Mouse (Mus musculus): ENCODE measurements around the gene Rps15. TPM values are rescaled to one million over a fixed set of nuclear protein-coding genes. Genes with fewer than 3 reads are reported as not detected.

Gene Rps15
- total RNA-seq, 1 experiment from 2014 or later: 1,145 TPM

DNA sequence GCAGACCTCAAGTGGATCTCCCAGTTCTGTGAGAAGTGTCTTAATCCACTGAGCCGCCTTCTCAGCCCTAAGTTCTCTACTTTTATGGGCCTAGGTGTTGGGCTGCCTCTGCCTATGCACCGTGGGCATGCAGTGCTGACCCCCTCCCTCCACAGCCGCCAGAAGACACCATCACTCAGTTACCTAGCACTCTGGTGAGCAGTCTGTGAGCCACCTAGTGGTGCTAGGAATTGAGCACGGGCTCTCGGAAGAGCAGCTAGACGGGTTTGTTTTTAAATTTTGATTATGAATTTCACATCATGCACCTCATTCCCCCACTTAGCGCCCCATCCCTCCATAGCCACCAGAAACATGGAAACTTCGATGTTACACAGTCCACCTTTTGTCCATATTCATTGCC, 3.6 kb upstream of the Rps15 start:
- DNase-seq: no peak

DNA sequence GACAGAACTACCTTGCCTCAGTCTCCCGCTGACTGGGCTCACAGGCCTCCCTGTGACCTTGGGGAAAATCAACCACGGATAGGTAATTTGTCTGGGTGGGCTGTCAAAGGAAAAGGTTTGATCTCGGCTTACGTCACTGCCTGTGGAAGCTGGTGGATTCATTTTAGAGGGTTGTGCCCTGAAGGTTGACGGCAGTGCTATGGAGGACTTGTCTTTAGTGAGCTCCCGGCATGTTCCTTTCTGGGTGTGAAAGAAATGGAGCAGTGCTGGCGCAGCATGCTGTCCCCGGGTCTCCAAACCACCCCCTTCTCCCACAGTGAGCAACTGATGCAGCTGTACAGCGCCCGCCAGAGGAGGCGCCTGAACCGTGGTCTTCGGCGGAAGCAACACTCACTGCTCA, 1.1 kb downstream of the Rps15 start:
- no peak for DNase-seq

DNA sequence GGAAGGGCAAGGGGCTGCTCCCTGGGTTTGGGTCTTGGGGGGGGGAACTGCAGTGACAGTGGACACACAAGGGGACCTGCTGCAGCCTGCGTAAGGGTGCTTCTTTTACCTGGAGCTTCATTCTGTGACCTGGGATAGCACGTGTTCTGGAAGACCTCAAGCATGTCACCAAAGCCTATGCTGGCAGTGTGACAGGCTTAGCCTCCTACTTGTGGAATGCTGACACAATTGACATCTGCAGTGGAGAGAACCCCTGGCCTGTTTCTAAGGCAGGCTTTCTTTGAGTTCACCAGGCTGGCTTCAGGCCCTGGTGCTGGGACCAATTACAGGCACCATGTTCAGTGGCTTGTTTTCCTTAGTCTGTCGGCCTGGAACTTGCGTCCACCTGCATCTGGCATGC, 2.1 kb downstream of the Rps15 start:
- no peak for DNase-seq

DNA sequence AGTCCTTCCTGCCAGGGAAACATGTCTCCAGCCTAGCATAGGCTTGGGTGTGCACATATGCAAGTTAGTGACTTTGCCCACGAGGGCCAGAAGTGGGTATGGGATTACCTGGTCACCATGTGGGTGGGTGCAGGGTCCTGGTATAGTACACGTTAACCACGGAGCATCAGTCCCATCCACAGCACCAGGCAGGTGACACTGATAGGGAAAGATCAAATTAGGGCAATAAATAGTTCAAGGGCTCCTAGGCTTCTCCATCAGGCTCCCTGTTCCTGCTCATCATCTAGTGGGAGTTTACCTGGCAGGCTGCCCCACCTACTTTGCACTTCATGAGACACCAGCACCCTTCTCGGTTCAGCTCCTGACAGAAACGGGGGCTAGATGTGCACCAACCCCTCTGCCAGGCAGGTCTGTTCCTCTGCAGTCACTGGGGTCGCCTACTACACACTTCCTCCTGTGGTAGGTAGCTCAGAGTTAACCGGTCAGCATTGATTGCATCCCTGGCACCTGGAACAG, 2.6 kb downstream of the Rps15 start:
- no peak for DNase-seq

DNA sequence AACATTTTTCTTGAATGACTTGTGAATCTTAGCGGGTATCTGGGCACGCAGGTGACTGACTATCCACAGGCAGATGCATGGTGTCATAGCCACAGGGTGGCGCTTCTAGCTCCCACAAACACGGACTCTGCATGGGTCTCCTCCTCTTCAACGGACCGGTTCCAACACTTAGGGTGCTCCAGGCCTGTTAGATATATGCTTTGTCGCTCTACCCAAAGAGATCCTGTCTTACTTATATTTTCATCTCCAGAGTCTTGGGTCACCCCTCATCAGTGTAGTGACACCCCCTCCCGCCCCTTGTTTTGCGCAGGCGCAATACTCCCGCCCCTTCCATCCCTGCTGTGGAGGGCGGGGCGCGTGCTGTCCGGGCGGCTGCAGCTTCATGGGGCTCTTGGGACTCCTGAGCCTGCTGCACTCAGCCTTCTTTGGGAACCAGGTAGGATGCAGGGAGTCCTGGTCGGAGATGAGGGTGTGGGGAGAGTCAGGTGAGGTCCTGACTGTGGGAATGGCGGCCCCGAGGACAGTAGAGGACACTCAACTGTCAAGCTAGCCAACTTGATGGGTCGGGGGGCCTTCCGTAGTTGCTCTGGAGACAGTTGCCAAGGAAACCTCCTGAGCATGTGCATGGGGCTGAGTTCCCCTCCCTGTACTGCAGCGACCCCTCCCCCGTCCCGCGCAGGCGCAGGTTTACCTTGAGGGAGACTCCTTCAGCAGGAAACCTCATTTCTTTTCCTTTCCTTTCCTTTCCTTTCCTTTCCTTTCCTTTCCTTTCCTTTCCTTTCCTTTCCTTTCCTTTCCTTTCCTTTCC, 3.6 kb downstream of the Rps15 start, which contains the start of gene Apc2:
Gene Apc2 (plus strand): TSS at position 360 of the 808 bp plus-strand sequence.
- peak; percentile 75 for DNase-seq

DNA sequence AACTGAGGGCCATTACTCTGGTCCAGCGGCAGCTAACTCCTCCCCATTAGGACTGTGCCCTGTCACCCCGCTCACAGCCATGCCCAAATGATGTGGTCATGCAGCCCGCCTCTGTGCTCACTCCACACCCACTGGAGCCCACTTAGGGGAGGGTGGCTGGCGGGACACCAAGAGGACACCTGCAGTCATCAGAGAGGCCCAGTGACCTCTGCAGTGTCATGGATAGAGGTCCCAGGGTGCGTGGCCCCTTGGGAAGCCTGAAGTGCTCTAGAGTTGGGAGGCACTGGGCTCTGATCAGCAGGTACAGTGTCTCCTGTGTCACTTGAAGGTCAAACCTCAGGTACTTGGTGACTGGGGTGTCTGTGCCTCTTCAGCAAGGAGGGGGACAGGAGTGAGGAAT, 4.6 kb downstream of the Rps15 start:
- no peak for DNase-seq

DNA sequence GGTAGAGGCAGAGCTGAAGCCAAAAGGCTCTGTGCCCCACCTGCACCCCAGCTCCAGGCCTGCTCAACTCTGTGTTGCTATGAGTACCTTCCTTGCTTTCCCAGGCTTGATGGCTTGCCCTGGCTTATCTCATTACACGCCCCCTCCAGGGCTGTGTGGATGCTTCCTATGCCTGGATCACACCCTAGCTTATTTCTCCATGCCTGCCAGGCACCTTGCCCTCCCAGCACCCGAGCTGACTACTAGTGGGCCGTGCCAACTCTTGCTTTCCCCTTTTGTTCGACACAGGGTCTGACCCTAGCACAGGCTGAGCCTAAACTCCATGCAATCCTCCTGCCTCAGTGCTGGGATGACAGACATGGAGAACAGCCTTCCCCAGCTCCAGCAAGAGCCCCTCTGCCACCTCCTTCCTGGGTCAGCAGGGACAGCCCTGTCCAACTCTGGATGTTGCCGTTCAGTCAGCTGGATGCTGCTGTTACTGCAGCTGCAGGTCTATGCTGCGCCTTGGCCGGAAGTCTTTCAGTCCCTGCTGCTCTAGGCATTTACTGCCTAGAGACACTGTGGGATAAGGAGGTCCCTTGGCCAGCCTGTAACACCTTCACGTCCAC, 5.4 kb downstream of the Rps15 start:
- DNase-seq: no peak

DNA sequence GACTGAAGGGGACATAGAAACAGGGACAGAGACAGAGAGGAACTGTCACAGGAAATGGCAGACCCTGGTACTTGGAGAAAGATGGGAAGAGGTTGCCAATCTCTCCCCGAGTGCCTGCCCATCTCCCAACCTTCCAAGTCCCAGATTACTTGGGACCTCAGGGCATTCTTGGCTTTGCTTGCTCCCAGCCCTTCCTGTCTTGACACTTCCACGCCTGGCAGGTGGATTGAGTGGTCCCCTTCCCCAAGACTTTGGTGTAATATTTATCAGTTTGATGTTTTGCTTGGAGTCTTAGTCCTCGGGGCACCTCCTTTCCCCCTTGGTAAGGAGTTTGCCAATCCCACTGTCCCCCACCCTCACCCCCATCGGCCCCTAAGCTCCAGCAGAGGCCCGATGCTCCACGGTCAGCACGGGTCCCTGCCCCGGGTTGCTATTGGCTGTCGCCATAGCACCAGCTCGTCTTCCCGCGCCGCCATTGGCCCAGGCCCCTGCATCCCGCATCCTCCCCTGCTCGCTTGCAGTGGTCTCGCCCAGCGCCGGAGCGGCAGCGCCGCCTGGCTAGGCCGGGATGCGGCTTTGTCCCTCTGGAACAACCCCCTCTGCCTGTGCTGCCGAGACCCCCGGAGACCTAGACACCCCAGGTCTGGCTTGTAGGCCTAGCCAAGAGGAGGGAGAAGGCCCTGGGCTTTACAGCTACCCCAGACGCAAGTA, 6.5 kb downstream of the Rps15 start:
- DNase-seq: peak; percentile 66

DNA sequence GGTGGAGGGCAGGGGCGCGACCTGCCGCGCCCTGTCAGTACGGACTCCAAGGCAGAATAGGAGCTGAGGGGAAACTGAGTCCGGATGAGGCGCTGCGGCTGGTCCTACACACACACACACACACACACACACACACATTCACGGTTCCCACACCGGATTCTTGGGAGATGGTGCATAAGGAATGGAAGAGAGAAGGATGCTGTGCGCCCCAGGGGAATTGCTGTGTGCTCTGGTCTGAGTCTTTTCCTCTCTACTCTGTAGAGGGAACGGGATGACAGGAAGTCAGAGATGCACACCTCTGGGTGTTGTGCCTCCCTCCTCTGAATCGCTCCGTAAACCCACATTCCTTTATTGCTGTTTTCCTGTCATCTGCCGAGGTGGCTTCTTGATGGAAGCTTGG, 7.0 kb downstream of the Rps15 start:
- no peak for DNase-seq

DNA sequence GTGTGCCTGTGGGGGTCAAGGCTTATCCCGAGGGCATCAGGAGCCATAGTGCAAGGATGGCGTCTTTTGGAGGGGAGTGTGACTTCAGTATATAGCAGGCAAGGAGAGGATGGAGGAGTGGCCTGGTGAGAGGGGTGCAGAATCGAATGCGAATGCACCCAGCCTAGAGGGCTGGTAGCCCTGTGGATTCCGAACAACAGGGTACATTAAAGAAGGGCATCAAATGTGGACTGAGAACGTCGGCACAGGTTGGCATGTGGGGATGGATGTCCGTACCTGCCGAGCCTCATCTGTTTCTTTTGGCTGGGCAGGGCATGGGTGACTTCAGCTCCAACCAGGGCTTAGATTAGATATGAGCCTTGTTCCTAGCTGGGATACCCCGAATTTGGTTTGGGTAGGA, 7.6 kb downstream of the Rps15 start:
- DNase-seq: no peak

DNA sequence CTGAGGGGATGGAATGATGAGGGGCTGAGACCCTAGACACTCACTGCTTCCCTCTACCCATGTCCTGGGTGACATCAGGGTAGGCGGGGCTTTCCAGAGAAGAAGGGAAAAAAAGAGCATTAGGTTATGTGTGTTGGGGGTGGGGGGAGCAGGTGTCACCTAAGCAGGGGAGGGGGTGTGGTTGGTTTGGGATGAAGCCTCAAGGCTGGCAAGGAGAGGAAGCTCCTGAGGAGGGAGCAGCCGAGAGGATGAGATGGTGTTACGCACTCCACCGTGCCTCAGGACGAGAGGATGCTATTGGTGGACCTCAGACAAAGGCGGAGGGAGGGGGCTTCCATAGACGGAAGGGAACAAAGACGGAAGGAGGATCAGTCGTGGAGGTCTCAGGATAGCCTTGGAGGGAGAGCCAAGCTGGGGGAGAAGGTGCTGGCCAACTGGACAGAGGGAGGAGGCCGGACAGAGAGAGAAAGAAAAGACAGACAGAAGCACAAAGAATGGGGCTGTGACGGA, 8.5 kb downstream of the Rps15 start:
- no peak for DNase-seq

DNA sequence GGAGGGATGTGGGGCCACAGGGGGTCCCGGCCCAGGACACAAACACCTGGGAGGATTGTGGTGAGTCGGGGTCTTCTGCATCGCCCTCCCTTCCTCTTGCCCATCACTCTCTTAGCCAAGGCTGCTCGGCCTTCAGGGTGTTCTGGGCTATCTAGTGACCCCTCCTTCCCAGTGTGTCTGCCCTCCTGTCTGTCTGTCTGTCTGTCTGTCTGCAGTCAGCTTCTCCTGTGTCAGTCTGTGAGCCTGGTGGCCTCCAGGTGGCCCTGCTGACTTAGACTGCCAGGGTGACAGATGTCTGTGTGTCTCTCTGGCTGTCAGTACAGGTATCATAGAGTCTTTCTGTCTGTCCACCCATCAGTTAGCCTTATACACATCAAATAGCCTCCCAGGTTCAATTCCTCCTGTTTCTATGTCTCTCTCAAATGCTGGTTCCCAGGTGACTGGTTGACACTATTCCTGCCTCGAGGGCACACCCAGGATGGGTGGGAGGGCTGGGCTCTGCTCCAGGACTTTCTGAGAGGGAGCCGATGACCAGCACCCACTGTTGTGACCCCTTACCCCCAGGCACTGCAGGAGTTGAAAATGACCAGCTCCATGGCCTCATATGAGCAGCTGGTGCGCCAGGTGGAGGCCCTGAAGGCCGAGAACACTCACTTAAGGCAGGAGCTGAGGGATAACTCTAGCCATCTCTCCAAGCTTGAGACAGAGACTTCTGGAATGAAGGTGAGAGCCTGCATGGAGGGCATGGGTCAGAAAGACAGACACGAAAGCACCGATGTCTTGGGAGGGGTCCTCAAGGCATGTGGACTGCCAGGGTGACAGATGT, 9.2 kb downstream of the Rps15 start:
- DNase-seq: no peak

DNA sequence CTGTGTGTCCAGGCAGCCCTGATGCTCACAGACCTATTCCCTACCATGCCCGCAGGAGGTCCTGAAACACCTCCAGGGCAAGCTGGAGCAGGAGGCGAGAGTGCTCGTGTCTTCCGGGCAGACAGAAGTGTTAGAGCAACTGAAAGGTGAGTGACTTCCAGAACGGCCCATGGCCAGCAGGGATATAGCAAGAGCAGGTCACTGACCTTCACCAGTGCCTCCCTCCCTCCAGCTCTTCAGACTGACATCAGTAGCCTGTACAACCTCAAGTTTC, 9.8 kb downstream of the Rps15 start:
- no peak for DNase-seq

DNA sequence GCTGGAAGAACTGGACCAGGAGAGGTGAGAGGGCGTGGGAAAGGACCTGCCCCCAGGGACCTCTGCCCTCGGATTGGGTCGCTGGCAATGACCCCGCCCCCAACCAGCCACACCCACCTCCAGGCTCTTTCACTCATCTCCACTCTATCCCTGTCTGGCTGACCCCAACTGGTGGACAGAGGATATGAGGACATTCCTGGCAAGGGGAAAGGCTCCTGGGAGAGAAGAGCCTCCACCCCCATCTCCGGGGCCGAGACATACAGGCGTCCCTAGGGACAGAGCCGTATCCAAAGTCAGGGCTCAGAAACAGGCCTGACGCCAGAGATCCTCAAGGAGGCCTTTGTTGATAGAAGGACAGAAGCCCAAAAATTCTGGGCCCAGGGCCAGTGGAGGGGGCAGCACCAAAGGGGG, 10.2 kb downstream of the Rps15 start:
- DNase-seq: peak; percentile 63

DNA sequence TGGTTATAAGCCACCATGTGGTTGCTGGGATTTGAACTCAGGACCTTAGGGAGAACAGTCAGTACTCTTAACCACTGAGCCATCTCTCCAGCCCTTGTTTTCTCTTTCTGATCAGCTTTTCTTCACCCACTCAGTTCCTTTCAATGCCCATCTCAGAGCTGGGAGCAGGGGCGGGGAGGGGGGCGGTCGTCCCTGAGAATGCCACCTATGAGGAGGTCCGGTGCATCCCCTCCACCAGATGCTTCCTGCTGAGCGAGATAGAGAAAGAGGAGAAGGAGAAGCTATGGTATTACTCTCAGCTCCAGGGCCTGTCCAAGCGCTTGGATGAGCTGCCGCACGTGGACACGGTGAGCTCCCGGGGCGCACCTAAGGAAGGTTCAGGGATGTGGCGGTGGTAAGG, 12.2 kb downstream of the Rps15 start:
- no peak for DNase-seq

DNA sequence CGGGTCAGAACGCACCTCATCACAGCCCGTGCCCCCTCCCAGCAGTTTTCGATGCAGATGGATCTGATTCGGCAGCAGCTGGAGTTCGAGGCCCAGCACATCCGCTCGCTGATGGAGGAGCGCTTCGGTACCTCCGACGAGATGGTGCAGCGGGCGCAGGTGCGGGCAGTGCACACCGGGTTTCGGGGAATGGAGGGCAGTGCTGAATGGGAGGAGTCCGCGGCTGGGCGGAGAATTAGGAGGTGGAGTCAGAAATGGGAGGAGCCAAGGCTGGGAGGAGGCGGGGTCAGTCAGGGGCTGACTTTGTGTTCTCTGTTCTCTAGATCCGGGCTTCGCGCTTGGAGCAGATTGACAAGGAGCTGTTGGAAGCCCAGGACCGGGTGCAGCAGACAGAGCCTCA, 12.6 kb downstream of the Rps15 start:
- no peak for DNase-seq

DNA sequence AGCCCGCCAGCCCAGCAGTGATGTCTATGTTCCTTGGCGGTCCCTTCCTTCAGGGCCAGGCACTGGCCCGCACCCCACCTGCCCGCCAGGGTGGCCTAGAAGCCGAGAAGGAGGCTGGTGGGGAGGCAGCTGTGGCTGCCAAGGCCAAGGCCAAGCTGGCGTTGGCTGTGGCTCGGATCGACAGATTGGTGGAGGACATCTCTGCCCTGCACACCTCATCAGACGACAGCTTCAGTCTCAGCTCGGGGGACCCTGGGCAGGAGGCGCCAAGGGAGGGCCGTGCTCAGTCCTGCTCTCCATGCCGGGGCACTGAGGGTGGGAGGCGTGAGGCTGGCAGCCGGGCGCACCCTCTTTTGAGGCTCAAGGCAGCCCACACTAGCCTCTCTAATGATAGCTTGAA, 19.3 kb downstream of the Rps15 start:
- DNase-seq: no peak

DNA sequence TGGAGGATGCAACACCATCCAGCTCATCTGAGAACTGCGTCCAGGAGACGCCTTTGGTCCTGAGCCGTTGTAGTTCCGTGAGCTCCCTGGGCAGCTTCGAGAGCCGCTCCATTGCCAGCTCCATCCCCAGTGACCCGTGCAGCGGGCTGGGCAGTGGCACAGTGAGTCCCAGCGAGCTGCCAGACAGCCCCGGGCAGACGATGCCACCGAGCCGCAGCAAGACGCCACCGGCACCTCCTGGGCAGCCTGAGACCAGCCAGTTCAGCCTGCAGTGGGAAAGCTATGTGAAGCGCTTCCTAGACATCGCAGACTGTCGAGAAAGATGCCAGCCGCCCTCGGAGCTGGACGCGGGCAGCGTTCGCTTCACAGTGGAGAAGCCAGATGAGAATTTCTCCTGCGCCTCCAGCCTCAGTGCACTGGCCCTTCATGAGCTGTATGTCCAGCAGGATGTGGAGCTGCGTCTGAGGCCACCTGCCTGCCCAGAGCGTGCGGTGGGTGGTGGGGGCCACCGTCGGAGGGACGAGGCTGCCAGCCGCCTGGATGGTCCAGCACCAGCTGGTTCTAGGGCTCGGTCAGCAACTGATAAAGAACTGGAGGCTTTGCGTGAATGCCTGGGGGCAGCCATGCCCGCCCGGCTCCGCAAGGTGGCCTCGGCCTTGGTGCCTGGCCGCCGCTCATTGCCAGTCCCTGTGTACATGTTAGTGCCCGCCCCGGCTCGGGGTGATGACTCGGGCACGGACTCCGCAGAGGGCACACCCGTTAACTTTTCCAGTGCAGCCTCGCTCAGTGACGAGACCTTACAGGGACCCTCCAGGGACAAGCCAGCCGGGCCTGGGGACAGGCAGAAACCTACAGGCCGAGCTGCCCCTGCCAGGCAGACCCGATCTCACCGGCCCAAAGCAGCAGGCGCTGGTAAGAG, 20.6 kb downstream of the Rps15 start:
- DNase-seq: no peak

DNA sequence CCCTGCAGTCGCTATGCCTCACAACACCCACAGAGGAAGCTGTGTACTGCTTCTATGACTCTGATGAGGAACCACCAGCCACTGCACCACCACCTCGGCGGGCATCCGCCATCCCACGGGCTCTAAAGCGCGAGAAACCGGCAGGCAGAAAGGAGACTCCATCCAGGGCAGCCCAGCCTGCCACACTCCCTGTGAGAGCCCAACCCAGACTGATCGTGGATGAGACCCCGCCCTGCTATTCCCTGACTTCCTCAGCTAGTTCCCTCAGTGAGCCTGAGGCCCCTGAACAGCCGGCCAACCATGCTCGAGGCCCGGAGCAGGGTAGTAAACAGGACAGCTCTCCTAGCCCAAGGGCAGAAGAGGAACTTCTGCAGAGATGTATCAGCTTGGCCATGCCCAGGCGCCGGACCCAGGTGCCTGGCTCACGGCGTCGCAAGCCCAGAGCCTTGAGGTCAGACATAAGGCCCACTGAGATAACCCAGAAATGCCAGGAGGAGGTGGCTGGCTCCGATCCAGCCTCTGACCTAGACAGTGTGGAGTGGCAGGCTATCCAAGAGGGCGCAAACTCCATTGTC, 21.5 kb downstream of the Rps15 start:
- DNase-seq: no peak

DNA sequence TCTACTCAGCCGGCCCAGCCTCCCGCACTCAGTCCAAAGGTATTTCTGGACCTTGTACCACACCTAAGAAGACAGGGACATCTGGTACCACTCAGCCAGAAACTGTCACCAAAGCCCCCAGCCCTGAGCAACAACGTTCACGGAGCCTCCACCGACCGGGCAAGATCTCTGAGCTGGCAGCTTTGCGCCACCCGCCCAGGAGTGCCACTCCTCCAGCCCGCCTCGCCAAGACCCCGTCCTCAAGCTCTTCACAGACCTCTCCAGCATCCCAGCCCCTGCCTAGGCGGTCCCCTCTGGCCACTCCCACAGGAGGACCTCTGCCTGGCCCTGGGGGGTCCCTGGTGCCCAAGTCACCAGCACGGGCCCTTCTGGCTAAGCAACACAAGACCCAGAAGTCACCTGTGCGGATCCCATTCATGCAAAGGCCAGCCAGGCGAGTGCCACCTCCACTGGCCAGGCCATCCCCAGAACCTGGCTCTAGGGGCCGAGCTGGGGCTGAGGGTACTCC, 22.3 kb downstream of the Rps15 start:
- no peak for DNase-seq

DNA sequence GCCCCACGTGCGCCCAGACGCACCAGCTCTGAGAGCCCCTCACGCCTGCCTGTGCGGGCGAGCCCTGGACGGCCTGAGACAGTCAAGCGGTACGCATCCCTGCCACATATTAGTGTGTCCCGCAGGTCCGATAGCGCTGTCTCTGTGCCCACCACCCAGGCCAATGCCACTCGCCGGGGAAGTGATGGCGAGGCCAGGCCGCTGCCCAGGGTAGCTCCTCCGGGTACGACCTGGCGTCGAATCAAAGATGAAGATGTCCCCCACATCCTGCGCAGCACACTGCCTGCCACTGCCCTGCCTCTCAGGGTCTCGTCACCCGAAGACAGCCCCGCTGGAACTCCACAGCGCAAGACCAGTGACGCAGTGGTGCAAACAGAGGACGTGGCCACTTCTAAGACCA, 23.1 kb downstream of the Rps15 start:
- DNase-seq: no peak

Measured in adrenal gland, postnatal 25 days (tissue).